Mouse (Mus musculus): Measurements from ENCODE around the gene Tatdn2.

Tatdn2 gene
- long read RNA-seq, experiment 1, result 0 reads
- long read RNA-seq, experiment 2, result 0 reads

GRCm38 (mm10) chr6:113696582-113697221 is at the start of gene Tatdn2:
Gene Tatdn2 (plus strand): TSS chr6:113697050.
- intact Hi-C loops (cut with DNase I), result no loop called here

GRCm38 (mm10) chr6:113649346-113650196 is 47.3 kb upstream of the Tatdn2 start:
- intact Hi-C loops (cut with DNase I), result no loop called here

DNA sequence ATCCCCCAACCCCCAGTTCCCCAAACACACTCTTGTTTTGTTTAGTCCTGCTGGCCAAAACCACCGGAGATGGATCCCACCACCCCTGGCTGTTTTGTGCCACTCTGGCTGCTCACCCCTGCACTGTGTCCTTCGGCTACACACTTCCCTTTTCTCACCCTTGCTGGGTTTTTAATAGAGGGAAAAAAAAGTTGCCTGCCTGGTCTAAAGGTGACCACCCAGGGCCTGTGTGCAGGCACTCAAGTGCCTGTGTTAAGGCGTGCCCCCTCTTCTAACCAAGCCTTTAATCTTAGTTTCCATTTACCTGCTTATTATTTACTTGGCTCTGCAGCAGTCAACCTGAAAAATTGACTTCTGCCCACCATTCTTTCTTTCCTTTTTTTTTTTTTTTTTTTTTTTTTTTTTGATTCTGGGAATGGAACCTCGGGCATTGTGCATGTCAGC is 46.6 kb upstream of the Tatdn2 start:
- intact Hi-C loops (cut with DNase I), result no loop called here

DNA sequence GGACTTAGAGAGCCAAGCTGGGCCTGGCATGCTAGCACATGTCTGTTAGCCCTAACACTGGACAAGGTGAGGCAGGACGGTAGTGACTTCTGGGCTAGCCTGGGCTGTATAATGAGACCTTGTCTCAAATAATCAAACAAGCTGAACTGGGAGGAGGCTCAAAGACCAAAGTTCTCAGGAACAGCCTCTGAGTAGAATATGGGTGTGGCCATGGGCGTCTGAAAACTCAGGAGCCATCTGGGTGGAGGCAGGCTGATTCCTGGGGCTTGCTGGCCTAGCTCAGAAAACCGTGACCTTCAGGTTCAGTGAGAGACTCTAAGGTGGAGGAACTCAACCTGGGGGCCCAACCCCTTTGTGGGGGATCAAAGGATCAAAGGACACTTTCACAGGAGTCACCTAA is 45.2 kb upstream of the Tatdn2 start:
- intact Hi-C loops (cut with DNase I), result no loop called here

DNA sequence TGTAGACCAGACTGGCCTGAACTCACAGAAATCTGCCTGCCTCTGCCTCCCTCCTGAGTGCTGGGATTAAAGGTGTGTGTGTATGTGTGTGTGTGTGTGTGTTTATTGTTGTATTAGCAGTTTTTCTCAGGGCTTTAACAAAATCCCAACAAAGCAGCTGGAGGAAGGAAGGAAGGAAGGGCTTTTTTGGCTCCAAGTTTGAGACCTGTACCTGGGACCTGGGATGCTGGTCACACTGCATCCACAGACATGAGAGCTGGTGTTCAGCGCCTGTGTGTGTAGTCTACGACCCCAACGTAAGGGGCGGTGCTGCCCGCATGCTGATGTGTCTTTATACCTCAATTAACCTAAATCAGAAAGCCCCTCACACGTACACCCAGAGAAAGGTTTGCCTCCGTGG is 43.3 kb upstream of the Tatdn2 start:
- intact Hi-C loops (cut with DNase I), result no loop called here

DNA sequence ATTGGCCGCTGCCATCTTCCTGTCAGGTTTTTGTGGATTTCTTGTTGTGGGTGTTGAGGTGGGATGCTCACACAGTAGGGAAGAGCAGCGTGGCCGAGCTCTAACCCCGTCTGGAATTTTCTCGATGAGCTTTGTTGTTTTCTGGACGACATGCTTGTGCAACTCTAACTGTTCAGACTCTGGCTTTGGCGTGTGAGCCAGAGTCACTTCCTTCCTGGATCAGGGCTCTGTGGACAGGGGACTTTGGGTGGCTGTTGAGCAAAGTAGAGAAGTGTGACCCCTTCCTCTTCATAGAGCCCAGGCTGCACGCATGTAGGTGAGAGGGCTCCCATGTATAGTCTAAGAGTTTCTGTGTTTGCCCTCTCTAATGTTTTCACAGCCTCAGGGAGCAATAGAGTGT is 42.7 kb upstream of the Tatdn2 start:
- intact Hi-C loops (cut with DNase I), result no loop called here

DNA sequence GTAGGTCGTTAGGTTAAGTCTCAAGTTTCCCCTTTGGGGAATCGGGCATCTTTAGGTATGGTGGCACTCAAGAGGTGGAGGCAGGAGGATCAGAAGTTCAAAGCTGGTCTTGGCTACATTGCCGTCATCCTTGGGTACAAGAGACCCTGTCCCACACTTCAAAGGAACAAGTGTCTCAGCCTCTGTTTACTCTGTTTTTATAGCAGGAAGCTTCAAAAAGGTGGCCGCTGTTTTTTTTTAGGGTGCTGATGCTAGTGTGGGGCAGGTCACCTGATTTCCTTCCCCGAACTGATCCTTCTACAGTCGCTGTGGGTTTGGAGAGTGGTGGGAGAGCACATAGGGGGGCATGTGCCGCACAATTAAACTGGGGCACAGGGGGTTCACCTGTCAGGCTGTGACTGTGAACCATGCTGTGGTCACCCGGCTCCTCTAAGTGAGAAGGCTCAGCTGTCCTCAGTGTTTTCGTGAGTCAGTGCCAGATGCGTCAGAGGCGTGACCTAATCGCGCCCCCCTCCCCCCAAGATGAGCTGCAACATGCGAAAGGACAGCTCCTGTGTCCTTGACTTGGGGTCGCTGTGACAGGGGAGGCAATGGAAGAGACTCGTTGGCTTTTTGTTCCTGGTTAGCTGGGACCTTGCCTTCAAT is 42.0 kb upstream of the Tatdn2 start:
- intact Hi-C loops (cut with DNase I), result no loop called here

DNA sequence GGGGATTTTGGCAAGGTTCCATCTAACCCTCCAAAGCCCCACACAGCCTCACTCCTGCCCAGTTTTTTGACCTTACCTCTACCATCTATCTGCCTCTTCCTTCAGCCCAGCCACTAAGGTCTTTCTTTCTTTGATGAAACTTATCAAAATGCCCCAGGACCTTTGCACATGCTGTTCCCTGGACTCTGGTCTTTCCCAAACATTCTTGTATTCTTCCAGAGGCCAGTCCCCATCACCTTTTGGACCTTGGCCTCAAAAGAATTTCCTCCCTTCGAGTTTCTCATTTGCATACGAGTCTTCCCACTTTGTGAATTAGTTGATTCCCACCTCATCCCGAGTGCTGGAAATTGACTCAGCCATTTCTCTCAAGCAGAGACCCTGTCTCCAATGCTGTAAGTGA is 41.4 kb upstream of the Tatdn2 start:
- intact Hi-C loops (cut with DNase I), result no loop called here

DNA sequence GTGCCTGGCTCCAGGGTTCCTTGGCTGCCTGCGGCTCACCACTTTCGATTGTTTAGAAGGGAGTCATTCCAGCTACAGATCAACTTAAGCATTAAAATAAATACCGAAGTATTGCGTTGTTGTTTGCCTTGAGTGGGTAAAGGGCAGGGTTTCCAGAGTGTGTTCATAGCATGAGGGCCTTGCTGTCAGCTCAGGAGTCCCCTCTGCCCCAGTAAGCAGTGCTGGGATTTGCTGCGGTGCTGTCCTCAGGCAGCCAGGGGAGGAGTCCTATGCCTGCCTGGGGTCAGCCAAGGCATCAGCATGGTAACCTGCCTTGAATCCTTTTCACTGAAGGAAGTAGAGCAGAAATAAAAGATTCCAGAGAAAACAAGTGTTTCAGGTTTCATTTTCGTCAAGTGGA is 40.0 kb upstream of the Tatdn2 start:
- intact Hi-C loops (cut with DNase I), result no loop called here

DNA sequence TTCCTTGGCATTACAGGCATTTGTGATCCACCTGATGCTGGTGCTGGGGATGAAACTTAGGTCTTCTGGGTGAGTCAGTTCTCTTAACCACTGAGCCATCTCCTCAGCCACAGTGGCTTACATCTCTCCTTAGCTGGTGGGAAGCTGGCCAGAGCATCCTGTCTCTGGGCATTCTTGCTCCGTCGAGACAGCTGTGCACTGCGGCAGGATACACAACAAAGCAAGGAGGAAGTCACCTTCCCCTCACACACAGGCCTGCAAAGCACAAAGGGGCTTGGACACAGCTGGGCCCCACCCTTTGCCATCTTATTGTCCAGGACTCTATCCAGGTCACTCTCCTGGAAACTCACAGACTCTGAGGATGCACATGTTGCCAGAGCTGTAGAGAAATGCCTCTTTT is 38.6 kb upstream of the Tatdn2 start:
- intact Hi-C loops (cut with DNase I), result no loop called here

GRCm38 (mm10) chr6:113659648-113660491 is 37.0 kb upstream of the Tatdn2 start:
- intact Hi-C loops (cut with DNase I), result no loop called here

- intact Hi-C loops (cut with DNase I), result no loop called here
Measured at GRCm38 (mm10) chr6:113660492-113661352, 36.1 kb upstream of the Tatdn2 start.

DNA sequence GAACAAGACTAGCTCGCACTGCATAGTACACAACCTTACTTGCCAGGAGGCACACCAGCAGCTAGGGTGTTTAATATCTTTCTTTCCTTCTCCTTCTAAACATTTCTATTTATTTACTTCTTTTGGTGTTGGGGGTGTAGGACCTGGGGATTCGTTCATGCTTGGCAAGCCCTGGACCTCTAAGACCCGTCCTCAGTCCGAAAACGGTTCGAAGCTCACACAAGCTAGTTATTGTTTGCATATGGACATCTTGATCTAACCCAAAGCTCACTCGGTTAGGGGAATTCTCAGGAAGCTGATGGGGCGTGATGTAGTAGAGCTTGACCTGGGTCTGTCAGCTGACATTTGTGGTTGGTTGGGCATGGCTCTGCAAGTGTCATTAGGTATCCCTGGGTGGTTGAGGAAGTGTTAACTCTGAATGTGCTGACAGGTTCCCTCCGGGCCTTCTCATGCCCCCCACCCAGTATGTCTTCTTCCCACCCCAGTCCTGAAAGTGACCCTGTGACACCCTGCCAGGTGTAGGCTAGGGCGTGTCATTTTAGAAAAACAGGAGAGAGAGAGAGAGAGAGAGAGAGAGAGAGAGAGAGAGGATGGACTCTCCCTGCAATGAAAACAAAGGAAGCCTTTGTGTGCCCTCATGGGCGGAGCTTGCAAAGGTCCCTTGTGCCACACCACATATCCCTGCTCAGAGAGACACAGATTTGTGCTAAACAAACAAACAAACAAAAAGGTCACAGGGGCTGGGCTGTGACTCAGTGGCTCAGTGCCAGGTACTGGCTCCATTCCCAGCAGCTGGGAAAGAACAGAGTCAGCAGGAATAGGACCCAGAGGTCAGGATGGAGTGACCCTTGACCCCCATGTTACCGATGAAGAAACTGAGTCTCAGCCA is 35.3 kb upstream of the Tatdn2 start:
- intact Hi-C loops (cut with DNase I), result no loop called here

- intact Hi-C loops (cut with DNase I), result no loop called here
Measured at GRCm38 (mm10) chr6:113662964-113663700, 33.7 kb upstream of the Tatdn2 start.

GRCm38 (mm10) chr6:113664305-113664704 is 32.5 kb upstream of the Tatdn2 start:
- intact Hi-C loops (cut with DNase I), result no loop called here

- intact Hi-C loops (cut with DNase I), result no loop called here
Measured at GRCm38 (mm10) chr6:113667611-113668122, 29.2 kb upstream of the Tatdn2 start.

DNA sequence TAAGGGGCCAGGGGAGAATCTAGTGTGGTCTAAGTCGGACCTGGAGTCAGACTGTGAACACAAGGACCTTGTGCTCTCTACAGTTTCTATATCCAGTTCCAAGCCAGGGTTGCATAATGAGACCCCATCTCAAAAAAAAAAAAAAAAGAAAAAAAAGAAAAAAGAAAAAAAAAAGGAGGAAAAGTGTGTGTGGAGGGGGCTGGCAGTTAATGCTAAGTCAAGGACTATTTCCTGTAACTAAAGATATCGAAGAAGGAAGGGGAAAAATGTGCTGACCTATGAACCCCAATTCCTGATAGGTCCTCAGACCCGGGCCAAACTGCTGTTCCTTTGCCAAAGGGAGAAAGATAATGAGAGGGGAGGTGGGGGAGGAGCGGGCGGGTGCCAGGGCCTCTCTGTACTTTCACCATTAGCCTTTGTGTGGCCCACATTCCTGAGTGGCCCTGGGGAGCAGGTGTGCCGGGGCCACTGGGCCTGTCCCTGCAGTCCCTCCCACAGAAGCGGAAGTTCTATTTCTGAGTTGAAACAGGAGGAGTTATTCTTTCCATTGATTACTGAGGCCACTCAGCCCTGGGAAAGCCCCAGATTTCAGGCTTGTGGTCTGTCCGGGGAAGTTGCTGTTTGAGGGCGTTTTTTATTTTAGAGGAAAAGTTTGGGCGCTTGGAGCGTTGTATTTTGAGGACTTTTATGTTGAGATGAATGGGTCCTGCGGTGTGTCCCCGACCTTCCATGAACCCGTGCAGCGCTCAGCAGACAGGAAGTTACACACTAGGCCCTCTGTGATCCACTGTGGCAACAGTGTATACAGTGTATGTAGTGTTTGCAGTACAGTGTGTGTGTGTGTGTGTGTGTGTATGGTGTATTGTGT is 28.3 kb upstream of the Tatdn2 start:
- intact Hi-C loops (cut with DNase I), result no loop called here
